Mouse (Mus musculus) layer of hippocampus, postnatal 36 days (tissue): ENCODE measurements around the gene Lrrn4cl. TPM values are rescaled to one million over a fixed set of nuclear protein-coding genes. Genes with fewer than 3 reads are reported as not detected.
"Not testable (repeated sequence)": the region's sequence is repeated elsewhere in the genome, so short reads cannot be mapped to it uniquely, and the experiment has no call there.

Experiments
- DNase-seq, 2 experiments: peaks; one replicate each; pipeline ENCODE4 v3.0.0; 2022
- total RNA-seq, 2 experiments: library from RNA; stranded (reverse); gene quantifications; 2 replicates each; pipeline ENCODE4 v1.2.3; 2021

Lrrn4cl gene
- total RNA-seq, 2 experiments from 2014 or later, result 0.55 to 0.61 TPM

- peak; percentile 76 to 77 for DNase-seq
Observed at GRCm38 (mm10) chr19:8839103-8839907, 11.3 kb upstream of the Lrrn4cl start, which contains the start of gene Gng3. Gng3 (minus strand) TSS chr19:8839194.

- peak; percentile 76 to 77 for DNase-seq
Observed at GRCm38 (mm10) chr19:8839908-8840791, 10.4 kb upstream of the Lrrn4cl start.

- no peak for DNase-seq
Observed at GRCm38 (mm10) chr19:8841012-8841411, 9.6 kb upstream of the Lrrn4cl start.

- DNase-seq, result no peak
Observed at GRCm38 (mm10) chr19:8842961-8843360, 7.6 kb upstream of the Lrrn4cl start.

- peak; percentile 55 to 69 for DNase-seq
Observed at GRCm38 (mm10) chr19:8844371-8845129, 6.0 kb upstream of the Lrrn4cl start.

- DNase-seq, result no peak
Observed at GRCm38 (mm10) chr19:8848356-8848755, 2.2 kb upstream of the Lrrn4cl start.

- no peak for DNase-seq
Observed at GRCm38 (mm10) chr19:8851639-8852038, 1.1 kb downstream of the Lrrn4cl start.

- no peak for DNase-seq
Observed at GRCm38 (mm10) chr19:8852236-8852928, 1.8 kb downstream of the Lrrn4cl start.

GRCm38 (mm10) chr19:8853117-8853516, 2.5 kb downstream of the Lrrn4cl start:
- DNase-seq, result no peak

GRCm38 (mm10) chr19:8857689-8858088, 7.1 kb downstream of the Lrrn4cl start:
- no peak for DNase-seq

- DNase-seq, result no peak
Observed at GRCm38 (mm10) chr19:8859018-8859417, 8.4 kb downstream of the Lrrn4cl start.

- no peak for DNase-seq
Observed at GRCm38 (mm10) chr19:8864265-8864664, 13.7 kb downstream of the Lrrn4cl start.

GRCm38 (mm10) chr19:8870381-8870780, 19.8 kb downstream of the Lrrn4cl start:
- not testable (repeated sequence) for DNase-seq

GRCm38 (mm10) chr19:8870838-8871237, 20.3 kb downstream of the Lrrn4cl start:
- DNase-seq, result no peak

GRCm38 (mm10) chr19:8871267-8872186, 21.0 kb downstream of the Lrrn4cl start, which contains the start of gene Ubxn1:
Ubxn1 (plus strand) TSS chr19:8871496.
- peak; percentile 99 to 100 for DNase-seq

- DNase-seq, result no peak
Observed at GRCm38 (mm10) chr19:8872266-8872840, 21.8 kb downstream of the Lrrn4cl start.

GRCm38 (mm10) chr19:8875031-8875430, 24.5 kb downstream of the Lrrn4cl start:
- no peak for DNase-seq

GRCm38 (mm10) chr19:8880311-8881033, 29.9 kb downstream of the Lrrn4cl start, which contains the start of gene Uqcc3:
Uqcc3 (minus strand) TSS chr19:8880923.
- peak; percentile 85 to 88 for DNase-seq

GRCm38 (mm10) chr19:8881034-8881392, 30.4 kb downstream of the Lrrn4cl start:
- DNase-seq, result no peak

GRCm38 (mm10) chr19:8883616-8884015, 33.0 kb downstream of the Lrrn4cl start, which contains the start of the genes Lbhd1 and Gm49403:
Lbhd1 (plus strand) TSS chr19:8883732.
Gm49403 (plus strand) TSS chr19:8883930.
- DNase-seq, result no peak
